ENCODE assay signal across 19 mouse cellular contexts in genomic region chr2:59231514-59231913, GRCm38 (mm10).
A peak's percentile ranks its signal among the peaks of the same experiment; 100 is the strongest.
DNase-seq lines count a peak whose midpoint lies in the region; ATAC-seq and TF ChIP-seq lines count a peak whose summit lies in the region.
"Had no signal": no experiment of that assay in that cellular context is flagged by ENCODE, and none has a peak within 500 bp of the region (broad histone marks: within the 10 kb centered on the region; RNA-seq: fewer than 3 reads in every experiment).

No protein-coding gene starts in this region.

- DNase-seq in layer of hippocampus, adult 9-11 months, result peak; percentile 53
- DNase-seq in layer of hippocampus, adult 8-10 months (ENCODE audit: low spot score in 2 of 2), result no peak
- DNase-seq in ES-E14 (ENCODE audit: low read depth, low spot score), result peak; percentile 63
- peak; percentile 51 to 70 for DNase-seq in natural killer cell, adult 2 months (ENCODE audit: low spot score in 2 of 2)
- no peak for DNase-seq in adrenal gland, postnatal 14 days
- DNase-seq in kidney, adult 9 months, result no peak
- DNase-seq: adrenal gland, postnatal 25 days; cerebellum, adult 9-11 months; embryo, embryonic 11 days; gastrocnemius, postnatal 25 days; kidney, postnatal 14 days; lung, postnatal 14 days had no signal

- peak overlapping the region; percentile 16; the same call in 1 of the 2 replicates for H3K9ac ChIP-seq in ES-E14 (ENCODE audit: insufficient read depth, low read depth, low read length, poor library complexity, severe bottlenecking)
- H3K9ac ChIP-seq: hindbrain, embryonic 14.5 days; limb, embryonic 13.5 days; liver, embryonic 15.5 days had no signal

- peak overlapping the region; percentile 80 for H3K27ac ChIP-seq in ES-E14 (ENCODE audit: insufficient read depth, low read depth, low read length, poor library complexity, severe bottlenecking)
- H3K27ac ChIP-seq: hindbrain, embryonic 14.5 days; limb, embryonic 13.5 days; liver, embryonic 15.5 days; midbrain, embryonic 10.5 days had no signal

- peaks cover 3% of the 10 kb centered on the region; the same call in 1 of the 2 replicates for H3K36me3 ChIP-seq in ES-E14 (ENCODE audit: control insufficient read depth, insufficient read depth, low read length, poor library complexity, severe bottlenecking)
- H3K36me3 ChIP-seq: liver, embryonic 15.5 days had no signal

- H3K4me1 ChIP-seq in ES-E14 (ENCODE audit: control insufficient read depth in 2 of 2, insufficient read depth in 2 of 2, low read length in 2 of 2, poor library complexity in 1 of 2), result peaks cover 13 to 28% of the 10 kb centered on the region in 2 experiments; a peak in 3 of 4 replicates
- H3K4me1 ChIP-seq: limb, embryonic 13.5 days had no signal

- in situ Hi-C loops in ES-E14 (cut with MboI; ENCODE audit: low sequenced_read_pairs in 2 of 2, unreplicated experiment in 2 of 2), result no loop called here

- peak; percentile 100 for ATAC-seq in common myeloid progenitor, adult 5-6 weeks (replicated peaks; ENCODE audit: low read depth, poor library complexity, severe bottlenecking)
- ATAC-seq: activated CD4-positive, CD25-positive, alpha-beta regulatory T cell, adult 4 months; intestine, embryonic 16.5 days had no signal

- H3K4me3 ChIP-seq in ES-E14 (ENCODE audit: insufficient read depth in 1 of 2, low read depth in 1 of 2, low read length in 2 of 2, poor library complexity in 1 of 2, severe bottlenecking in 1 of 2), result peak overlapping the region in 1 of 2 experiments; percentile 7; a peak in 1 of 4 replicates
- H3K4me3 ChIP-seq: limb, embryonic 13.5 days; liver, embryonic 15.5 days; midbrain, embryonic 10.5 days had no signal

- no peaks in the 10 kb centered on the region for H3K9me3 ChIP-seq in ES-E14 (ENCODE audit: control insufficient read depth, insufficient read depth, low read depth, low read length)
- H3K9me3 ChIP-seq: limb, embryonic 13.5 days; liver, embryonic 15.5 days; midbrain, embryonic 10.5 days had no signal

TF ChIP-seq in ES-E14, 5 proteins besides CTCF, POLR2A, EP300 and RAD21:
- no peak for TF ChIP-seq ZNF384 (IDR thresholded peaks at IDR 0.05; ENCODE audit: low read depth, low read length)
- 0 out of 2 replicates have a peak, but pooled peaks have one; percentile 13 for TF ChIP-seq CHD2 (IDR thresholded peaks at IDR 0.05; ENCODE audit: low read depth, low read length)

Comparison
In these comparisons a context has a peak if more than half of its experiments do, and no peak if none do; other contexts are left out.
1. DNase-seq: peak in layer of hippocampus, adult 9-11 months (single experiment), ES-E14 (single experiment) and natural killer cell, adult 2 months (2 of 2); none in layer of hippocampus, adult 8-10 months (0 of 2), adrenal gland, postnatal 14 days (single experiment) and kidney, adult 9 months (single experiment).